Mouse (Mus musculus) induced T-regulatory cell, adult 2 months (primary cell): ENCODE results near the gene Frmpd1.

Source experiments
- DNase-seq: peaks from one replicate; pipeline ENCODE4 v3.0.0-alpha.2; 2012; ENCODE audit warnings: low read depth

Frmpd1 gene

GRCm38 (mm10) chr4:45331139-45331538 is 146.5 kb downstream of the Frmpd1 start:
- DNase-seq, result no peak

GRCm38 (mm10) chr4:45332466-45332865 is 147.8 kb downstream of the Frmpd1 start:
- no peak for DNase-seq
